Mouse (Mus musculus): ENCODE results near the gene Gatad2a.
A peak's percentile ranks its signal among the peaks of the same experiment; 100 is the strongest.

Gatad2a gene

GRCm38 (mm10) chr8:69870003-69870765 is 126.0 kb downstream of the Gatad2a start:
- no peak for DNase-seq

DNA sequence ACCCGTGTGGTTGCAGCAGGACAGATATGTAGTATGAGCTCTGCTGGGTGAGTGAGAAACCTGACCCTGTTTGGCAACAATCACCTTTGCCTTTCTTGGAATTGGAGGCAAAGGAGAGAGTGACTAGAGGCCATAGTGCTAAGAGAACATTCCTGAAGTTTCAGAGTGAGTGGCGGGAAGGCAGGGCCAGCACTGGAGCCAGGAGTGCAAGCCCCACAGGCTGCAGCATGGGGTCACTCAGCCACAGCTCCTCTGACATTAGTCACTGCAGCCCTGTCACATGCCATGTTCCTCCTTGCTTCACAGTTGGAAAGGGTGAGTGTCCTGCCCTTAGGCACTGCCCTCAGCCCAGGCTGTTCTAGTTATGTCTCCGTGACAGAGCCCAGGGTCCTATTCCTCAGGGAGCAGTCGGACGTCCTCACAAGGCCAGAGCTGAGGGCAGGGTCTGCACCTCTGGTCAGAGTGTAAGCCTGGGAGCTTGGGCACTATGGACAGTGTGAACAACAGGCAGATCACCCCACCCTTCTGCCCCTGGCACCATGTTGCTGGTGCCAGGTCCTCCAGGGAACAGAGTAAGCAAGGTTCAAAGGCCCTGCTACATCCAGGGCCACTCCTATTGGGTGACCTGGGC is 128.4 kb downstream of the Gatad2a start:
- DNase-seq = no peak

- no peak for DNase-seq
These were observed 132.0 kb downstream of the Gatad2a start for GRCm38 (mm10) chr8:69864180-69864579.

DNA sequence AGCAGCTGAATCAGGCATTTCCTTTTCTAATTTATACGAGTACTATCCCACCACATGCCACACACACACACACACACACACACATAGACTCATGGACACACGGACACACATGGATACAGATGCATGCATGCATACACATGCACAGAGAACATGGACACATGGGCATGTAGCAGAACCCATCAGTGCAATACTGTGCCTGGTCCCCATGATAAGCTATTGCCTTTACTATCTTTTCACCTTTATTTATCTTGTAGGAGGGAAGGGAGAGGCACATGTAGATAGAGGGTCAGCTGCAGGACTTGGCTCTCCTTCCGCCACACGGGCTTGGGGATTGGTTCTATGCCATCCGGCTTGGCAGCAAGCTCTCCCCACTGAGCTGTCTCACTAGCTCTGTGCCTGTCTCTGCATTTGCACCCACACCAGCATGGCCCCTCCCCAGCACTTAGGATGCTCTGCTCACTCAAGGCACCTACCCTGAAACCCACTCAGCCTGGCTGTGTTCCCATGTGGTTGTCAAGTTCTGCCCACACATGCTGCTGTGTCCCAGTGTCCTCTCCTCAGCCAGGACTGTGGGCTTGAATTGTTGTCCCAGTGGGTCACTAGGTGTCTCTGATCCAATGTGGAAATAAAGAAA is 132.7 kb downstream of the Gatad2a start:
- DNase-seq = no peak

DNA sequence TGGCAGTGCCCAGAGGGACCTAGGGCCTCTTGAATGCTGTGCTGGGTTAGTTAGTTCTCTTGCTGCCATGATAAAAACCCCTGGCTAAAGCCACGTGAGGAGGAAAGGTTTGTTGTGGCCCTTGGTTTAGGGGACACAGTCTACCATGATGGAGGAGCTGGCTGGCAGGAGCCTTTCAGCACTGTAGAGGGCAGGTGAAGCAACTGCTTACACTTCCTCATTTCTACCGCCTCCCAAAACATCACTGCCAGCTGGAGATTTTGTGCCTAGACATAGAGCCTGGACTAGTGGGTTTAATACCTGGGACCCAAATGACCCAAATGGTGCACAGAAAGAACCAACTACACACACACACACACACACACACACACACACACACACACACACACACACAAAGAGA is 134.9 kb downstream of the Gatad2a start:
- no peak for DNase-seq

GRCm38 (mm10) chr8:69860807-69861206 is 135.4 kb downstream of the Gatad2a start:
- DNase-seq = peak; percentile 25
